Mouse (Mus musculus): ENCODE measurements around the gene Pmepa1. TPM values are rescaled to one million over a fixed set of nuclear protein-coding genes. Genes with fewer than 3 reads are reported as not detected.

Pmepa1 gene
- polyA plus RNA-seq, 1 experiment from 2014 or later: 4.3 TPM

- Histone ChIP-seq H3K36me3 (ENCODE audit: insufficient read depth, low read length) (peaks cover 12% of the 10 kb centered on the region; the same call in 1 of the 2 replicates), H3K4me3 (ENCODE audit: low read length) (no peak overlapping the region), H3K9ac (replicated peaks; ENCODE audit: low read length) (0 out of 2 replicates have a peak overlapping the region, but pooled peaks have one; percentile 35), H3K27ac (ENCODE audit: low read length) (no peak overlapping the region), H3K9me3 (ENCODE audit: low read length) (no peaks in the 10 kb centered on the region), H3K4me2 (replicated peaks; ENCODE audit: low read depth, low read length) (no peak overlapping the region), H3K27me3 (ENCODE audit: insufficient read depth, low read length) (no peaks in the 10 kb centered on the region), H3K4me1 (ENCODE audit: insufficient read depth, low read length) (peaks cover 17% of the 10 kb centered on the region; the same call in 1 of the 2 replicates)
- WGBS: 56% methylated on average over 3 of the region's 3 CpGs
- ATAC-seq (ENCODE audit: low FRiP score, low TSS enrichment): no peak
Observed at GRCm38 (mm10) chr2:173223496-173223895, 52.8 kb downstream of the Pmepa1 start.

GRCm38 (mm10) chr2:173220754-173221153 lies 55.6 kb downstream of the Pmepa1 start:
- Histone ChIP-seq H3K27me3 (ENCODE audit: insufficient read depth, low read length) (no peaks in the 10 kb centered on the region), H3K36me3 (ENCODE audit: insufficient read depth, low read length) (0 out of 2 replicates have a peak, but pooled peaks cover 2% of the 10 kb centered on the region), H3K4me2 (replicated peaks; ENCODE audit: low read depth, low read length) (no peak overlapping the region), H3K9me3 (ENCODE audit: low read length) (no peaks in the 10 kb centered on the region), H3K9ac (replicated peaks; ENCODE audit: low read length) (no peak overlapping the region), H3K27ac (ENCODE audit: low read length) (no peak overlapping the region), H3K4me1 (ENCODE audit: insufficient read depth, low read length) (peaks cover 17% of the 10 kb centered on the region; the same call in 1 of the 2 replicates), H3K4me3 (ENCODE audit: low read length) (no peak overlapping the region)
- WGBS: 95% methylated on average over 9 of the region's 9 CpGs
- ATAC-seq (ENCODE audit: low FRiP score, low TSS enrichment): no peak

DNA sequence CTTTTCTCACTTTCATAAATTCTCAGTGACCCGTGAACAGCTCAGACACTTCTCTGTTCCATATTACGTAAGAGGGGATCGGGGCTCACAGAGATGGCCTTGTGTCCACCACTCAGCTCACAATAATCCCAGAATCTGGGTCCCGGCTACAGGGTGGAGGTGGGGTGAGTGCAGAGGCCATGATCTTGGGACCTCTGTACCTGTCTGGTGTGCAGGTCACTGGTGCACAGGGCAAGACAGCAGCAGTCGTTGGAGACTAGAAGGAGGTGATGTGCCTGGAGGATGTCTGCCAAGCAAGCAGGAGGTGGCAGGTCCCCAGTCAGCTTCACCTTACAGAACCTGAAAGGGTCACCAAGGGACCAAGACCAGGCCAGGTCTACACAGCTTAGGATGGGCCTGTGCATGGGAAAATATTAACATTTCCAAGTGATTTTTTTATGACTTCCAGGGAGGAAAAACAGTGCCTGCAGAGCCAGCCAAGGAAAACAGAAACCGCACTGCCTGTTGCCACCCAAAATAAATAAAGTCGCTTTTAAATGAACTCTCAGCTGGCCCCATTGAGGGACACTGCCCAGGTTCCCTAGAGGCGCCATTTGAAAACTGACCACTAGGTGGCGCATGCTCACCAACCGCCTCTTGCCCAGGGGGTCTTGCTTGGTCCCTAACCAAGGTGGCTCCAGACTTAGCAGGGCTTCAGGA lies 56.9 kb downstream of the Pmepa1 start:
- ATAC-seq (ENCODE audit: low FRiP score, low TSS enrichment): peak; percentile 63

GRCm38 (mm10) chr2:173218416-173219141 lies 57.8 kb downstream of the Pmepa1 start, which contains the start of gene Zbp1:
Zbp1 (minus strand) TSS chr2:173218923.
- Histone ChIP-seq H3K4me1 (ENCODE audit: insufficient read depth, low read length) (peaks cover 8% of the 10 kb centered on the region; the same call in 1 of the 2 replicates), H3K36me3 (ENCODE audit: insufficient read depth, low read length) (no peaks in the 10 kb centered on the region), H3K4me3 (ENCODE audit: low read length) (no peak within 1 kb of the TSS), H3K9ac (replicated peaks; ENCODE audit: low read length) (no peak within 1 kb of the TSS), H3K9me3 (ENCODE audit: low read length) (no peaks in the 10 kb centered on the region), H3K4me2 (replicated peaks; ENCODE audit: low read depth, low read length) (no peak within 1 kb of the TSS), H3K27me3 (ENCODE audit: insufficient read depth, low read length) (no peaks in the 10 kb centered on the region), H3K27ac (ENCODE audit: low read length) (no peak within 1 kb of the TSS)
- no peak for ATAC-seq (ENCODE audit: low FRiP score, low TSS enrichment)
- 75% methylated on average over 11 of the region's 11 CpGs for WGBS

More for the DNA sequence above, 56.9 kb downstream of the Pmepa1 start:
- no peak overlapping the region for H3K4me2 ChIP-seq (replicated peaks; ENCODE audit: low read depth, low read length)
- H3K36me3 ChIP-seq (ENCODE audit: insufficient read depth, low read length): no peaks in the 10 kb centered on the region
- peaks cover 14% of the 10 kb centered on the region; the same call in 1 of the 2 replicates for H3K4me1 ChIP-seq (ENCODE audit: insufficient read depth, low read length)
- no peaks in the 10 kb centered on the region for H3K27me3 ChIP-seq (ENCODE audit: insufficient read depth, low read length)
- no peaks in the 10 kb centered on the region for H3K9me3 ChIP-seq (ENCODE audit: low read length)
- 30% methylated on average over 10 of the region's 10 CpGs for WGBS
- no peak overlapping the region for H3K4me3 ChIP-seq (ENCODE audit: low read length)
- H3K9ac ChIP-seq (replicated peaks; ENCODE audit: low read length): no peak overlapping the region
- H3K27ac ChIP-seq (ENCODE audit: low read length): no peak overlapping the region

DNA sequence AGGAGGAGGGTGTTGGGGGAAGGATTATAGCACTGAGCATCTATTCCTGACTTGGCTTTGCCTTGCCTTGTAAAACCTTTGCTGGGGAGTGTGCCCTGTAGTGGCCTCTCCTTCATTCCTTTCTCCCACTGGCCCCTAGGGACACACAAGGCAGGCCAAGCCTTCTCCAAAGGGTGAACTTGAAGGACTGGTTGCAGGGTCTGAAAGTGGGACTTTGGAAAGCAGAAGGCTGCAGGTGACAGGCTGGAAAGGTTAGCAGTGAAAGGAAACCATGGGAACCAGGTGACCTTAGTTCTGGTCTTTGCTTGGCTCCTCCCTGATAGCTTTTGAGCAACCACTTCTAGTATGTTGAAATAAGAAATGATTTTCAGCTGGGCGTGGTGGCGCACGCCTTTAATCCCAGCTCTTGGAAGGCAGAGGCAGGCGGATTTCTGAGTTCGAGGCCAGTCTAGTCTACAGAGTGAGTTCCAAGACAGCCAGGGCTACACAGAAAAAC lies 58.5 kb downstream of the Pmepa1 start:
- Histone ChIP-seq H3K4me2 (replicated peaks; ENCODE audit: low read depth, low read length) (no peak overlapping the region), H3K4me3 (ENCODE audit: low read length) (no peak overlapping the region), H3K27me3 (ENCODE audit: insufficient read depth, low read length) (no peaks in the 10 kb centered on the region), H3K9me3 (ENCODE audit: low read length) (no peaks in the 10 kb centered on the region), H3K9ac (replicated peaks; ENCODE audit: low read length) (0 out of 2 replicates have a peak overlapping the region, but pooled peaks have one; percentile 16), H3K4me1 (ENCODE audit: insufficient read depth, low read length) (peaks cover 5% of the 10 kb centered on the region; the same call in 1 of the 2 replicates), H3K36me3 (ENCODE audit: insufficient read depth, low read length) (no peaks in the 10 kb centered on the region), H3K27ac (ENCODE audit: low read length) (no peak overlapping the region)
- WGBS: 97% methylated on average over 5 of the region's 5 CpGs
- peak; percentile 33; the same call in 1 of the 2 replicates for ATAC-seq (ENCODE audit: low FRiP score, low TSS enrichment)

DNA sequence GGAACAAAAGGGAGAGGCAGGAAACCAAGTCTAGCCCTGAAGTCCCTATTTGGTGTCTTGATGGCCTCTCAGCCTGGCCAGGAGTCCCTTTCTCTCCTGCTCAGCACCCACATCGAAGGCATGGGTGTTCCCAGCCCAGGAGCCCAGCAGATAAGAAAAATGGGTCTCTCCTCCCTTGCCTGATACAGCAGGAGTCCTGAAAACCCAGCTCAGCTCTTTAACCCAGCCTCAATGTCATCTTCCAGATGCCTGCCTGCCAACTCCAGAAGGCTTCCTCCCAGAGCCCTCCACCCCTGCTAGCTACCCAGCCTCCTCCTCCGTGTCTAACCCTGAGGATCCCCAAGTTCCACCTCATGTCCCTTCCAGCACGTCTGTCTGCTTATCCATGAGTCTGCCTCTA lies 59.1 kb downstream of the Pmepa1 start:
- no peak overlapping the region for H3K4me2 ChIP-seq (replicated peaks; ENCODE audit: low read depth, low read length)
- peaks cover 5% of the 10 kb centered on the region; the same call in 1 of the 2 replicates for H3K4me1 ChIP-seq (ENCODE audit: insufficient read depth, low read length)
- H3K9ac ChIP-seq (replicated peaks; ENCODE audit: low read length): peak overlapping the region; percentile 16; the same call in 1 of the 2 replicates
- ATAC-seq (ENCODE audit: low FRiP score, low TSS enrichment): no peak
- H3K4me3 ChIP-seq (ENCODE audit: low read length): no peak overlapping the region
- H3K36me3 ChIP-seq (ENCODE audit: insufficient read depth, low read length): no peaks in the 10 kb centered on the region
- no peaks in the 10 kb centered on the region for H3K9me3 ChIP-seq (ENCODE audit: low read length)
- H3K27me3 ChIP-seq (ENCODE audit: insufficient read depth, low read length): no peaks in the 10 kb centered on the region
- WGBS: 61% methylated on average over 3 of the region's 3 CpGs
- H3K27ac ChIP-seq (ENCODE audit: low read length): no peak overlapping the region

GRCm38 (mm10) chr2:173216840-173217239 lies 59.5 kb downstream of the Pmepa1 start:
- no peak for ATAC-seq (ENCODE audit: low FRiP score, low TSS enrichment)
- H3K27me3 ChIP-seq (ENCODE audit: insufficient read depth, low read length): no peaks in the 10 kb centered on the region

GRCm38 (mm10) chr2:173212227-173212626 lies 64.1 kb downstream of the Pmepa1 start:
- ATAC-seq (ENCODE audit: low FRiP score, low TSS enrichment): no peak
- no peaks in the 10 kb centered on the region for H3K27me3 ChIP-seq (ENCODE audit: insufficient read depth, low read length)
- H3K36me3 ChIP-seq (ENCODE audit: insufficient read depth, low read length): no peaks in the 10 kb centered on the region
- no peak overlapping the region for H3K4me3 ChIP-seq (ENCODE audit: low read length)
- no peaks in the 10 kb centered on the region for H3K4me1 ChIP-seq (ENCODE audit: insufficient read depth, low read length)
- no peak overlapping the region for H3K27ac ChIP-seq (ENCODE audit: low read length)
- 80% methylated on average over 4 of the region's 4 CpGs for WGBS
- H3K9me3 ChIP-seq (ENCODE audit: low read length): no peaks in the 10 kb centered on the region
- no peak overlapping the region for H3K9ac ChIP-seq (replicated peaks; ENCODE audit: low read length)
- H3K4me2 ChIP-seq (replicated peaks; ENCODE audit: low read depth, low read length): no peak overlapping the region

More at GRCm38 (mm10) chr2:173216840-173217239, 59.5 kb downstream of the Pmepa1 start:
- Histone ChIP-seq H3K9ac (replicated peaks; ENCODE audit: low read length) (no peak overlapping the region), H3K4me1 (ENCODE audit: insufficient read depth, low read length) (peaks cover 5% of the 10 kb centered on the region; the same call in 1 of the 2 replicates), H3K27ac (ENCODE audit: low read length) (no peak overlapping the region), H3K4me3 (ENCODE audit: low read length) (no peak overlapping the region), H3K36me3 (ENCODE audit: insufficient read depth, low read length) (no peaks in the 10 kb centered on the region), H3K4me2 (replicated peaks; ENCODE audit: low read depth, low read length) (no peak overlapping the region), H3K9me3 (ENCODE audit: low read length) (no peaks in the 10 kb centered on the region)
- WGBS: 87% methylated on average over 7 of the region's 7 CpGs

DNA sequence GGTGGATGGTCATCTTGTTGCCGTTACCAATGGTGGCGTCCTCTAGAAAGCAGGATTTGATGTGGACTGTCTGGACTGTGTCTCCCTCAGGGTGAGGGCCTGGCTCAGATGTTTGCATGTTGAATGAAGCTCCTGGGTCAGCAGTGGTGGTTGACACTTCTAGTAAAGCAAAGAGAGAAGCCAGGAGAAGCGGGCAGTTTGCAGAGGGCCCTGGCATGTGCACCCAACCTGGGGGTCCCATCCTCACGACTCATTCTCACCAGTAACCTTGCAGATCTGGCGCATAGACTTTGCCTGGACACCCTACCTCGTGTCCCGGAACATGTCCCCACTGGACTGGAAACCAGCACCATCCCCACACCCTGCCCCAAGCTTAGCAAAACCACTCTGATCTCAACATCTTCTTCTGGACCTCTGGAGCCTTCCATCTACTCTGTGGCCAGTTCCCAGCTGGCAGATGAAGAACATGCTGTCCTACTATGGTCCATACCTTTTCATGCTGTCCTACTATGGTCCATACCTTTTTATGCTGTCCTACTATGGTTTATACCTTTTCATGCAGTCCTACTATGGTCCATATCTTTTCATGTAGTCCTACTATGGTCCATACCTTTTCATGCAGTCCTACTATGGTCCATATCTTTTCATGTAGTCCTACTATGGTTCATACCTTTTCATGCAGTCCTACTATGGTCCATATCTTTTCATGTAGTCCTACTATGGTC lies 67.1 kb downstream of the Pmepa1 start:
- H3K9me3 ChIP-seq (ENCODE audit: low read length): peaks cover 2% of the 10 kb centered on the region; the same call in 1 of the 2 replicates
- no peak for ATAC-seq (ENCODE audit: low FRiP score, low TSS enrichment)

More for the DNA sequence above, 67.1 kb downstream of the Pmepa1 start:
- Histone ChIP-seq H3K36me3 (ENCODE audit: insufficient read depth, low read length) (no peaks in the 10 kb centered on the region), H3K4me1 (ENCODE audit: insufficient read depth, low read length) (no peaks in the 10 kb centered on the region), H3K27me3 (ENCODE audit: insufficient read depth, low read length) (no peaks in the 10 kb centered on the region), H3K9ac (replicated peaks; ENCODE audit: low read length) (no peak overlapping the region), H3K4me3 (ENCODE audit: low read length) (no peak overlapping the region), H3K27ac (ENCODE audit: low read length) (no peak overlapping the region), H3K4me2 (replicated peaks; ENCODE audit: low read depth, low read length) (no peak overlapping the region)
- 91% methylated on average over 7 of the region's 7 CpGs for WGBS
